Mouse (Mus musculus) liver, embryonic 14.5 days (tissue): Measurements from ENCODE around the gene Pvr. TPM values are rescaled to one million over a fixed set of nuclear protein-coding genes. Genes with fewer than 3 reads are reported as not detected.
A peak's percentile ranks its signal among the peaks of the same experiment; 100 is the strongest.

ENCODE experiments used
- ATAC-seq: fragments of 200-750 bp; cut with Nextera tagmentation; 2 replicates; pipeline ENCODE4 v1.8.0; 2017; ENCODE audit warnings: moderate number of reproducible peaks, mild to moderate bottlenecking, moderate library complexity; ENCODE audit not compliant: insufficient read depth
- DNase-seq, 3 experiments: peaks; one replicate each; pipeline ENCODE4 v3.0.0-alpha.2; 2012 to 2013; ENCODE audit warnings: low read depth in 3 of 3, low spot score in 3 of 3
- H3K27ac ChIP-seq: fragments of 300-500 bp; sonication (generic); 2 replicates; pipeline ENCODE4 v1.5.1; 2014; ENCODE audit warnings: moderate library complexity, mild to moderate bottlenecking, control low read depth, inconsistent platforms
- H3K27me3 ChIP-seq: fragments of 300-500 bp; sonication (generic); 2 replicates; pipeline ENCODE4 v1.6.1; 2014; ENCODE audit warnings: mild to moderate bottlenecking, low read length, moderate library complexity; ENCODE audit not compliant: control insufficient read depth, insufficient read depth
- H3K36me3 ChIP-seq: fragments of 300-500 bp; sonication (generic); replicated peaks from 2 replicates; pipeline ENCODE4 v1.6.1; 2014; ENCODE audit warnings: low read depth; ENCODE audit not compliant: control insufficient read depth, insufficient read depth
- H3K4me1 ChIP-seq, 2 experiments: fragments of 200-500 bp in 1 of 2; fragments of 300-500 bp in 1 of 2; sonication (generic) in 1 of 2; replicated peaks; 2 replicates each; pipeline ENCODE4 v1.6.1; 2012 to 2014; ENCODE audit warnings: antibody characterized with exemption in 1 of 2, inconsistent platforms in 1 of 2, low read length in 1 of 2; ENCODE audit not compliant: control insufficient read depth in 2 of 2, insufficient read depth in 2 of 2
- H3K4me2 ChIP-seq: fragments of 300-500 bp; sonication (generic); 2 replicates; pipeline ENCODE4 v1.6.1; 2014; ENCODE audit warnings: low read depth, mild to moderate bottlenecking, control low read depth, moderate library complexity
- H3K4me3 ChIP-seq, 2 experiments: fragments of 200-500 bp in 1 of 2; fragments of 300-500 bp in 1 of 2; sonication (generic) in 1 of 2; 2 replicates each; pipeline ENCODE4 v1.5.1; 2012 to 2014; ENCODE audit warnings: low read depth in 2 of 2, low read length in 2 of 2, mild to moderate bottlenecking in 2 of 2, control low read depth in 1 of 2, inconsistent platforms in 1 of 2, moderate library complexity in 1 of 2; ENCODE audit not compliant: insufficient read depth in 1 of 2
- H3K9ac ChIP-seq: fragments of 300-500 bp; sonication (generic); replicated peaks from 2 replicates; pipeline ENCODE4 v1.6.1; 2014; ENCODE audit warnings: mild to moderate bottlenecking, control low read depth, moderate library complexity
- H3K9me3 ChIP-seq: fragments of 300-500 bp; sonication (generic); 2 replicates; pipeline ENCODE4 v1.6.1; 2016; ENCODE audit warnings: low read length, mixed read lengths; ENCODE audit not compliant: control insufficient read depth
- CTCF ChIP-seq: IDR thresholded peaks from 2 replicates; pipeline ENCODE4 v1.5.1; 2016; ENCODE audit warnings: antibody characterized with exemption, low read depth, control low read depth
- EP300 ChIP-seq: IDR thresholded peaks from 2 replicates; pipeline ENCODE4 v1.6.1; 2016; ENCODE audit warnings: antibody characterized with exemption, low read depth
- WGBS: fragments of 180-500 bp; shearing (Covaris S2); extraction: QIAGEN DNeasy Blood & Tissue Kit; methylation state at CpG from one replicate; pipeline ENCODE4 v1.1.7; 2014; ENCODE audit not compliant: insufficient replicate concordance; 5-methylcytosine and 5-hydroxymethylcytosine counted together
- polyA plus RNA-seq, 2 experiments: library from polyadenylated mRNA; depleted of rRNA in 1 of 2; stranded (reverse) in 1 of 2; unstranded in 1 of 2; fragments of >200 nt; fragmentation: Nextera tagmentation in 1 of 2; extraction: Ambion mirVana in 1 of 2; gene quantifications; 2 replicates each; pipeline versions ENCODE4 v1.2.1 to v1.2.3; 2012 to 2014

Gene Pvr
- polyA plus RNA-seq (2012; rRNA removed), result 2.3 and 2.6 TPM in 2 replicates
- 0.95 and 1.8 TPM in 2 replicates for polyA plus RNA-seq (2014; fragmentation: Nextera tagmentation; extraction: Ambion mirVana)

DNA sequence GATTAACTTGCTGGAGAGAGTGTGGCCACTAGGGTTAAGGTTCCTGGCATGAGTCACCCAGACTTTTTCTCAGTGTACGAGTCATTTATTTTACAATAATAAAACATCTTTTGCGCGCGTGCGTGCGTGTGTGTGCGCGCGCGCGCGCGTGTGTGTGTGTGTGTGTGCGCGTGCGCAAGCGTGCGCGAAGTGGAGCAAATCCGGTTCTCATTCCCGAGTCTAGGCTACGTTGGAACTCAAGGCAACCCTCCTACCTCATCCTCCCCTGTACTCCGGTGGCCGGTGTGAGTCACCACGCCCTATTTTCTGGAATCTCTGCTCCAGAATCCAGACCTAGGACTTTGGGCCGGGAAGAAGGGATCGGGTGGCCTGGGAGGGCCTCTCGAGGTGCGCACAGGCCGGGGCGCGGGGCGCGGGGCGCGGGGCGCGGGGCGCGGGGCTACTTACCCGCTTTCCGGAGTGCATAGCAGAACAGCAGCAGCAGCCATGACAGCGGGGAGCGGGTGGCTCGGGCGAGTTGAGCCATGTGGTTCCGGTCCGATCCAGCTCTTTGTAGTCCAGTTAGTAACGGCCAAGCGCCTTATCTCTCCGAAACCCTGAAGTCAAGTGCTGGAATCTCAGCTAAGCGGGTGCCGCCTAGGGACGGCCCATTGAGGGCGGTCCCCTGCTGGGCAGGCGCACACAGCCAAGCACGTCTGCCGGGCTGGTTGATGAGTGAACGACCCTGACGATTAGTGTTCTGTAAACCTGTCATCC is at the start of gene Pvr:
Gene Pvr, minus strand, starts transcription at position 655 of the 756 bp plus-strand sequence.
- Histone ChIP-seq H3K4me3 (peak within 1 kb of the TSS; percentile 60 to 71), H3K27me3 (no peaks in the 10 kb centered on the region), H3K9me3 (no peaks in the 10 kb centered on the region), H3K4me1 (peaks cover 0 to 3% of the 10 kb centered on the region in 2 experiments; a peak in 1 of 4 replicates), H3K27ac (no peak within 1 kb of the TSS), H3K36me3 (no peaks in the 10 kb centered on the region), H3K4me2 (peak within 1 kb of the TSS; percentile 54), H3K9ac (peak within 1 kb of the TSS; percentile 40)
- ATAC-seq (peak; percentile 74), DNase-seq (no peak)
- TF ChIP-seq CTCF (peak; percentile 20; the same call in 1 of the 2 replicates), EP300 (no peak)
- WGBS, result under 1% methylated on average over 60 of the region's 60 CpGs

GRCm38 (mm10) chr7:19970196-19970595 is 49.2 kb upstream of the Pvr start:
- Histone ChIP-seq H3K4me1 (no peaks in the 10 kb centered on the region), H3K4me3 (no peak overlapping the region), H3K9me3 (no peaks in the 10 kb centered on the region), H3K4me2 (no peak overlapping the region), H3K36me3 (no peaks in the 10 kb centered on the region), H3K27ac (no peak overlapping the region), H3K27me3 (no peaks in the 10 kb centered on the region), H3K9ac (no peak overlapping the region)
- DNase-seq (no peak), ATAC-seq (no peak)
- 73% methylated on average over 8 of the region's 8 CpGs for WGBS
- TF ChIP-seq CTCF, result no peak

DNA sequence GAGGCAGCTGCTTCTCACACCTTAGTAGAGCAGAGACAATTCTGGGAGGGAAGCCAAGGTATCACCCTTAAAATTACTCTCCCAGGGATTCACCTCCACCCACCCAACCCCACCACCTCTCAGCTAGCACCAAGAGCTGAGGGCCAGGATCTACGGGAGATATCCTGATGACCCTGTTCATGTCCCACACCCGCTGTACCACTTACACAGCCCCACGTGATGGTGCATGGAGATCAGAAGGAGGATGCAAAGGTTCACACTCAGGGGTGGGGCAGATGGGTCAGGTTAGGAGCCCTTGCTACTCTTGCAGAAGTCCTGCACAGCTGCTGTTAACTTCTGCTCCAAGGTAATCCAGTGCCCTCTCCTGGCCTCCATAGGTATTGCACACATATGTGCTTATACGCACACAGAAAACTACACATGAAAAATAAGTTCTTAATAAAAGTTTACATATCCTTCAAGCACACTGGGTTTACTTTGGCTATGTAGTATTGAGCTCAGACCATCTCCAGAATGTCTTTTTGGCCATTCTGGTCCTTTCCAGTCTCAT is 48.7 kb upstream of the Pvr start:
- no peak for TF ChIP-seq EP300
- peak; percentile 30; the same call in 1 of the 2 replicates for TF ChIP-seq CTCF
- 77% methylated on average over 4 of the region's 4 CpGs for WGBS
- ATAC-seq (no peak), DNase-seq (no peak)
- Histone ChIP-seq H3K9ac (no peak overlapping the region), H3K4me1 (no peaks in the 10 kb centered on the region), H3K27ac (no peak overlapping the region), H3K4me3 (no peak overlapping the region), H3K36me3 (no peaks in the 10 kb centered on the region), H3K9me3 (no peaks in the 10 kb centered on the region), H3K4me2 (no peak overlapping the region), H3K27me3 (no peaks in the 10 kb centered on the region)

- H3K27ac ChIP-seq, result no peak overlapping the region
- ATAC-seq (no peak), DNase-seq (no peak)
- no peaks in the 10 kb centered on the region for H3K27me3 ChIP-seq
- H3K9ac ChIP-seq, result no peak overlapping the region
- WGBS, result 50% methylated on average over 3 of the region's 3 CpGs
- TF ChIP-seq EP300 (no peak), CTCF (no peak)
- H3K36me3 ChIP-seq, result no peaks in the 10 kb centered on the region
- no peaks in the 10 kb centered on the region for H3K4me1 ChIP-seq
- no peaks in the 10 kb centered on the region for H3K9me3 ChIP-seq
- H3K4me3 ChIP-seq, result no peak overlapping the region
- H3K4me2 ChIP-seq, result no peak overlapping the region
Observed at GRCm38 (mm10) chr7:19969106-19969505, 48.1 kb upstream of the Pvr start.

DNA sequence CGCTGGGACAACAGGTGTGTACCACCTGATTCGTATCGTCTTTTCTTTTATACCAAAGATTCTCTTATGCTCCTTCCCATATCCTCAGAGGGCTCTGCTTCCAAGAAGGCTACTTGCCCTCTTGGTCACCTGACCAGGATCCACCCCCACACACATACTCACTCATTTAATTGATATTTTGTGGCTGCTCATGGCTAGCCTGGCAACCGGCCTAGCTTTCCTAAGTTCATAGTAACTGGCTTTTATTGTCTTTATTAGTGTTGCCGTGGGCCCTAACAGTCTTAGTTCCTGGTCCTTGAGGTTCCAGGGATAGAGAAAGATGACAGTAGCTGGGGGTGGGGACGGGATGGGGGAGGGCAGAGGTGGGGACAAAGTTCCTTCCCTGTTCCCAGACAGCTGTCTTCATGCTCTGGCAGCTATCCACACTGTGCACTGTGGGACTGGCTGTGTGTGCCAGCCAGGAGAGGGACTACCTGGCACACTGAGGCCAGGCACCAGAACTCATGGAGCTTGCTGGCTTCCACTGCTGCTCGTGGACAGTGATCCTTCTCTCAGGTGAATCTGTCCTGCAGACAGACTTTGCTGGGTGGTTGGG is 44.1 kb upstream of the Pvr start, which contains the start of gene Ceacam20:
Gene Ceacam20, plus strand, starts transcription at position 428 of the 595 bp plus-strand sequence.
- H3K27ac ChIP-seq, result no peak within 1 kb of the TSS
- H3K36me3 ChIP-seq, result no peaks in the 10 kb centered on the region
- no peak within 1 kb of the TSS for H3K4me3 ChIP-seq
- no peaks in the 10 kb centered on the region for H3K9me3 ChIP-seq
- H3K4me1 ChIP-seq, result no peaks in the 10 kb centered on the region
- H3K4me2 ChIP-seq, result no peak within 1 kb of the TSS
- H3K9ac ChIP-seq, result no peak within 1 kb of the TSS
- DNase-seq (no peak), ATAC-seq (no peak)
- H3K27me3 ChIP-seq, result no peaks in the 10 kb centered on the region
- no peak for TF ChIP-seq EP300
- no peak for TF ChIP-seq CTCF
- WGBS, result 54% methylated on average over 7 of the region's 7 CpGs
